Mouse (Mus musculus): ENCODE measurements around the gene Dtd1. TPM values are rescaled to one million over a fixed set of nuclear protein-coding genes. Genes with fewer than 3 reads are reported as not detected.

The Dtd1 gene
- total RNA-seq, 2 experiments from 2014 or later, result 11.7 TPM

- DNase-seq, result no peak
These were observed 101.9 kb downstream of the Dtd1 start for GRCm38 (mm10) chr2:144701415-144702149.

DNA sequence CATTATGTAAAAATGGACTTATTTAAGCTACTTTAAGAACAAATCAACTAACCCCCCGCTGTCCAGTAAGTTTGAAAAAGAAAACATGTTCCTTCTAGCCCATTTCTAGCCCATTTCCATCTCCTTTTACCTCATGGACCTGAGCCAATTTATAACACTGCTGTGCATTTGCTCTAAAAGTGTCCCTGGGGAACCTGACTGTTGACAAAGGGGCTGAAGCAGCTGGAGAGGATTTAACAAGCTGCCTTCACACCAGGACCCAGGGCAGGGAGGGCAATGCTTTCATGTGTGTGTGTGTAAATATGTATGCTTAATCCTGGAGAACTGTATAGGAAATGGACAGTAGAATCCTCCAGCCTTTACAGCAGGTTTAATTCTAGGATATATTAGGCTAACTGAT, 109.6 kb downstream of the Dtd1 start:
- no peak for DNase-seq
- intact Hi-C loops (cut with DNase I), result no loop called here

More at GRCm38 (mm10) chr2:144701415-144702149, 101.9 kb downstream of the Dtd1 start:
- intact Hi-C loops (cut with DNase I), result no loop called here

GRCm38 (mm10) chr2:144709704-144710103, 110.0 kb downstream of the Dtd1 start:
- DNase-seq, result no peak
- intact Hi-C loops (cut with DNase I), result no loop called here

DNA sequence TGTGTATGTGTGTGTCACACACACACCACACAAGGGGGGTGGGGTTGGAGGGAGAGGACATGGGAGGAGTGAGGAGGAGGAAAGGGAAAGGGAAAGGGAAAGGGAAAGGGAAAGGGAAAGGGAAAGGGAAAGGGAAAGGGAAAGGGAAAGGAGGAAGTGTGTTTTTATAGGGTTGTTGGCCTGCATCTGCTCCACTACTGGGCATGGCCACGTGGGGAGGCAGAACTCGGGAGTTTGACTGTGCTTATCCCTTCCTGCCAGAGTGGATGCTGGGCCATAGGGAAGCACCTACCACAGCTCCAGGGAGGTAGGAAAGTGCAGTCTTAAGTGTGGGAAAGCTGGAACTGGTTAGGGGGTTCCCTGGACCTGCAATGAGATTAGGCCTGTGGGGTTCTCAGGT, 114.9 kb downstream of the Dtd1 start:
- no peak for DNase-seq
- intact Hi-C loops (cut with DNase I), result no loop called here

GRCm38 (mm10) chr2:144715211-144715768, 115.6 kb downstream of the Dtd1 start:
- DNase-seq, result no peak
- intact Hi-C loops (cut with DNase I), result no loop called here

GRCm38 (mm10) chr2:144716248-144716647, 116.6 kb downstream of the Dtd1 start:
- intact Hi-C loops (cut with DNase I), result no loop called here
- DNase-seq, result no peak

- intact Hi-C loops (cut with DNase I), result no loop called here
- DNase-seq, result no peak
These were observed 118.6 kb downstream of the Dtd1 start for GRCm38 (mm10) chr2:144718273-144718672.

- intact Hi-C loops (cut with DNase I), result no loop called here
- DNase-seq, result no peak
These were observed 119.6 kb downstream of the Dtd1 start for GRCm38 (mm10) chr2:144719294-144719693.

DNA sequence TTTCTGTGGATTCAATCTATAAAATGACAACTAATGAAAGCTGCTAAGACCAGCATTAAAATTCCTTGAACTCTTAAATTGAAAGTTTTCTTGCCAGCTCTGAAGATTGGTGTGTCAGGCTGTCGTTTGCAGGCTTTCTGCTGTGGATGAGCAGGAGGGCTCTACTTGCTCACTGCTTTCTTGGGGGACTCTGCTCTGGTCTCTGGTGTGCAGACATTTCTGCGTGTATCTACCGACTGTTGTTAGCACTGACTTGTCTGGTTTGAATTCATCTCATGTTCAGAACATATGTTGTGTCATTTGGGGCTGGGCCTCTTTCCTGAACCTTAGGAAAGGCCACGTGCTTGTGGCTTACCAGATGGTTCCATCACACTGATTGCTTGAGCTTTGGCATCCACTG, 120.0 kb downstream of the Dtd1 start:
- DNase-seq, result no peak
- intact Hi-C loops (cut with DNase I), result loop anchor here (10.0 kb wide), 1 partner anchor 145 kb away; no protein-coding TSS in a partner anchor

DNA sequence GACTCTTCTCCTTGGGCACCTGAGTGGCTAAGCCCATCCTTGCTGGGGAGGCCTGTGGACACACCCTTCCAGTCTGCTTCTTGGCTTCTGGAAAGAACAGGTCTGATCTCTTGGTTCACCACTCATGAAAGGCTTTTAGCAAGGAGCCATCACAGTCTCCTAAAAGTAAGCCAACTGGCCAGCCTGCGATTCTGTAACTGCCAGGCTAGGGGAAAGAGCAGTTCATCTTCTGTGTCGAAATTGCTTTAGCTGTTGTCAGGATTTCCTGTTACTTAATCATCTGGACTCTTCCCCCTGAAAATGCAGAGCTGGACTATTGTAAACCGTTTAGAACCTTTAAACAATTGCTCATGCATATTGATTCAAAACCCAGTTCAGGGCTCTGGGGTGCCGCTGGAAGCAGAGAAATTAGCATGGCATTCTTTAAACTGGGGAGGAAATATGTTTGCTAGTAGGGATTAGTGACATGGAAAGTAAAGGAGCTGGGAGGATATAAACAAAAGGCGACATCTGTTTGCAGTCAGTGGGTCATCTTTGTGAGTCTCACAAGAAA, 120.8 kb downstream of the Dtd1 start:
- DNase-seq, result no peak
- intact Hi-C loops (cut with DNase I), result loop anchor here (10.0 kb wide), 1 partner anchor 144 kb away; no protein-coding TSS in a partner anchor

DNA sequence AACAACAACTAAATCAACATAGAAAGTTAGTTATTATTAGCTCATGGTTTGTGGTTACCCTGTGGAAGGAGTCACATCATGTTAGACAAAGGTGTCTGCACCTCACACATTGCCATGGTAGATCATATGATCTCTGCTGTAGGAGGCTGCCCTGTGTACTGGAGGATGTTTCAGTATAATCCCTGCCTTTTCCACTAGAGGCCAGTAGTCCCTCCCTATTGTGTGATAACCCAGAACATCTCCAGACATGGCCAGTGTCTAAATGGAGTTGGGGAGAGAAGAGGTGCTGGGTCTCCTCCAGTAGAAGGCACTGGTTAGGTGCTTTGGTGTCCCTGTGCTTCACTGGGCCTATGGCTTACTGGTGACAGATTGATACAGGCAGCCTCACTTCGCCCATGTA, 125.0 kb downstream of the Dtd1 start:
- no peak for DNase-seq
- intact Hi-C loops (cut with DNase I), result loop anchor here (10.0 kb wide), 1 partner anchor 140 kb away; no protein-coding TSS in a partner anchor

- DNase-seq, result no peak
- intact Hi-C loops (cut with DNase I), result loop anchor here (10.0 kb wide), 1 partner anchor 138 kb away; no protein-coding TSS in a partner anchor
These were observed 127.4 kb downstream of the Dtd1 start for GRCm38 (mm10) chr2:144727136-144727535.

DNA sequence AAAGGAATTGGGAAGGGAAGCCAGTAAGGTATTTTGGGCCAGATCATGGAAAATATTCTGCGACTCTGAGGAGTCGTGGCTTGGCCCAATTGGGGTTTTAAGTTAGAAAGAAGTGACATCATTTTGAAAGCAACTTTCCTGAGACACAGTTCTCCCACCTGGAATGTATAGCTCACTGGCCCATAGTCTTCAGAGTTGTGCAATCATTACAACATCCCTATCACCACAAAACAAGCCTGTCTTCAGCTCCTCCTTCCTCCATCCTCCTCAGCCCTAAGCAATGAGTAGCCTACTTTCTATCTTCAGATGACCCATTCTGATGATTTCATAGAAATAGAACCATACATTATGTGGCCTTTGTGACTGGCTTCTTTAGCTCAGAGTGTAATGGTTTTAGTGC, 130.1 kb downstream of the Dtd1 start:
- DNase-seq, result no peak
- intact Hi-C loops (cut with DNase I), result loop anchor here (10.0 kb wide), 1 partner anchor 135 kb away; no protein-coding TSS in a partner anchor

DNA sequence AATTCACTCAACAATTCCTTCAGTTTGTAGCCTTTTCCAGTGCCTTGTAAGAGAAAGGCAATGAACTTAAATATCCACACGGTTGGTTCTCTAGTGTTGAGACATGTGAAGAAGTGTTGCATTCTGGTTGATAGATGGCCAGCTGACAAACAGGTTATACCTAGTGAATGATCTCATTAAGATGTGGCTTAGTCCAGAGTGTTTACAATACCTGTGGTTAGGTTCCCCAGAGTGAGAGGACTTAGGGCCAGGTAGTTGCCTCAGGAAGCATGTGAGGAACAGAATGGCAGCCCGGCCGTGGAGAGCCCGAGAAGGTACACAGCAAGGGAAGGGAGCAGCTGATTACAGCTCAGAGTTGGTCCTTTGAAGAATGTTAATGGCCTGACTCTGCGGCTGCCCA, 138.5 kb downstream of the Dtd1 start:
- intact Hi-C loops (cut with DNase I), result no loop called here
- no peak for DNase-seq

DNA sequence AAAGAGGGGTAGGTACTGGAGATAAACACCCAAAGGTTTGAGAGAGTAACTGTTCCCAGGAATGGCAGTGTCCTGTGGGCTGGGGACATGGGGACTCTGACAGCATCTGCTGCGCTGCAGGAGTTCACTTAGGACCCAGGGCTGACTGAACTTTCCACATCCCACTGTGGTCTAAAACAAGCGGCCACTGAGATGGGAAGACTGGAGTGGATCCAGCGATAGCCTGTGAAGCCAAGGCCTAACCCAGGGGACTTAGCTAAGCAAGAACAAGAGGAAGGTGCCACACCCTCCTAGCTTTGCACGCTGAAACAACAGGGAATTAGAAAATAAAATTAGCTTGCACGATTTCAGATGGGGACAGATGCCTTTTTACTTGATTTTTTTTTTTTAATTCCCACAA, 138.9 kb downstream of the Dtd1 start:
- DNase-seq, result peak; percentile 54 to 58

GRCm38 (mm10) chr2:144740577-144740997, 140.9 kb downstream of the Dtd1 start:
- peak; percentile 31 to 60 for DNase-seq
- intact Hi-C loops (cut with DNase I), result no loop called here

More for the DNA sequence above, 138.9 kb downstream of the Dtd1 start:
- intact Hi-C loops (cut with DNase I), result no loop called here

- intact Hi-C loops (cut with DNase I), result no loop called here
- DNase-seq, result no peak
These were observed 142.3 kb downstream of the Dtd1 start for GRCm38 (mm10) chr2:144741973-144742372.

- intact Hi-C loops (cut with DNase I), result no loop called here
- DNase-seq, result no peak
These were observed 143.6 kb downstream of the Dtd1 start for GRCm38 (mm10) chr2:144743316-144743715.

- intact Hi-C loops (cut with DNase I), result no loop called here
- no peak for DNase-seq
These were observed 145.6 kb downstream of the Dtd1 start for GRCm38 (mm10) chr2:144745266-144745665.

DNA sequence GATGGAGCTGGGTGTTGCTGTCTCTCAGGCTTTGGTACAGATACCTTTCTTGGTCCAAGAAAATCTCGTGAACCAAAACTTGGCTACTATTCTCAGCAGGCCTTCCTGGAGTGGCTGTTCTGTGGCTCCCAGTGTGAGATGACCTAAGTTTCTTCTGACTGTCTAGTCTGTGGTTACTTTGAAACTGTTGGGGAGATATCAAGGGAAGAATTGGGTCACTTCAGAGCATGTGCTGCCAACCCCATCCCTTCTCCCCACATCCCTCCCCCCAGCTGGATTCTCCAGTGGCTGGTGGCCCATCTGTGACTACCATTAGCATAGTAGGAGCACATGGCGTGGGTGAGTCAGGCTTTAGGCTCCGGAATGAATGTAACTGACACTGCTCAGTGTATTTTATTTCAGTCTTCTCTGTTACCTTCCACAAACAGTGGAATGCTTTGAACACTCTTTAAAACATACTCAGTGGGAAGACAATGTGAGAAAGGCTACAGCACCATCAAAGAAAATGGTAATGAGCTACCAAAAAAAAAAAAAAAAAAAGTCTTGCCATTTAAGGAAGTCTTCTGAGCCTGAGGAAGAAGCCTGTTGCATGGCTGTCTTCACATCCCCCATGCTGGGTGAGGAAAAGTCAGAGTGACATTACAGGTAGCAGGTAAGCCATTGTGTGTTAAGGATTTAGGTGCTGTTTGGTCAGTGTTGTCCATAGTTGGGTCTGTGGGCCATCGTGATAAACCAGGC, 146.5 kb downstream of the Dtd1 start:
- intact Hi-C loops (cut with DNase I), result no loop called here
- peak; percentile 22 to 27 for DNase-seq

GRCm38 (mm10) chr2:144753604-144754003, 153.9 kb downstream of the Dtd1 start:
- intact Hi-C loops (cut with DNase I), result no loop called here
- DNase-seq, result no peak
